Mouse (Mus musculus): Measurements from ENCODE around the gene C2.

DNA sequence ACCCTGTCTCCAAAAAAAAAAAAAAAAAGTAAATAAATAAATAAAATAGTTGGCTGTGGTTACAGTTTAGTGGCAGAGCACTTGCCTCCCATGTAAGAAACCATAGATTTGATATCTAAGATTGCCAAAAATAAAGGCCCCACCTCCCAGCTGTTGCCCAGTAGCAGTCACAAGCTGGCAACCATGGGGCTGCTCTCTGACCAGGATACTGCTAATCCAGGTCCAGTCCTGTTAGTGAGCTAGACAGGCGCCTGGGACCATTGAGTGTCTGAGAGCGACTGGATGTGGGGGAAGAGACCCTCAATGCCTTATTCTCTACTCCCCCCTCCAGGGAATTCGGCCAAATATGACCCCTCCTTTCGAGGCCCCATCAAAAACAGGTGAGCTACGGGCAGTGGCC, 18.3 kb upstream of the C2 start:
- no peak for TF ChIP-seq CTCF (conservative IDR thresholded peaks at IDR 0.05; ENCODE audit: insufficient read depth, insufficient read length, low read depth, low read length)
- no peak for TF ChIP-seq POLR2A (IDR thresholded peaks at IDR 0.05; ENCODE audit: low read depth, low read length)
